Mouse (Mus musculus) ES-E14 (cell line): ENCODE data around the gene Klk1b3. TPM values are rescaled to one million over a fixed set of nuclear protein-coding genes. Genes with fewer than 3 reads are reported as not detected.
"Not testable (repeated sequence)": the region's sequence is repeated elsewhere in the genome, so short reads cannot be mapped to it uniquely, and the experiment has no call there.

ENCODE experiments used
- DNase-seq: peaks from one replicate; pipeline ENCODE4 v3.0.0-alpha.2; 2013; ENCODE audit warnings: low read depth, low spot score
- H3K27ac ChIP-seq: 2 replicates; pipeline ENCODE4 v1.5.1; 2012; ENCODE audit warnings: low read depth, mild to moderate bottlenecking, low read length, moderate library complexity, mixed read lengths; ENCODE audit not compliant: poor library complexity, insufficient read depth, severe bottlenecking
- H3K36me3 ChIP-seq: 2 replicates; pipeline ENCODE4 v1.6.1; 2012; ENCODE audit warnings: mild to moderate bottlenecking, low read length, moderate library complexity, mixed read lengths; ENCODE audit not compliant: control insufficient read depth, poor library complexity, insufficient read depth, severe bottlenecking
- H3K4me1 ChIP-seq, 2 experiments: fragments of 150-350 bp in 1 of 2; sonication (generic) in 1 of 2; 2 replicates each; pipeline ENCODE4 v1.6.1; 2012; ENCODE audit warnings: low read length in 2 of 2, mild to moderate bottlenecking in 1 of 2, mixed read lengths in 1 of 2; ENCODE audit not compliant: control insufficient read depth in 2 of 2, insufficient read depth in 2 of 2, poor library complexity in 1 of 2
- H3K4me3 ChIP-seq, 2 experiments: fragments of 150-350 bp in 1 of 2; sonication (generic) in 1 of 2; 2 replicates each; pipeline ENCODE4 v1.5.1; 2012; ENCODE audit warnings: low read length in 2 of 2, low read depth in 1 of 2, mild to moderate bottlenecking in 1 of 2, mixed read lengths in 1 of 2; ENCODE audit not compliant: insufficient read depth in 1 of 2, poor library complexity in 1 of 2, severe bottlenecking in 1 of 2
- H3K9ac ChIP-seq: 2 replicates; pipeline ENCODE4 v1.6.1; 2012; ENCODE audit warnings: low read depth, mild to moderate bottlenecking, low read length, mixed read lengths; ENCODE audit not compliant: poor library complexity, insufficient read depth, severe bottlenecking
- H3K9me3 ChIP-seq: fragments of 150-350 bp; sonication (generic); 2 replicates; pipeline ENCODE4 v1.6.1; 2012; ENCODE audit warnings: low read depth, mild to moderate bottlenecking, low read length; ENCODE audit not compliant: control insufficient read depth, insufficient read depth
- CHD2 ChIP-seq: IDR thresholded peaks from 2 replicates; pipeline ENCODE4 v1.6.1; 2014; ENCODE audit warnings: mild to moderate bottlenecking, low read depth, low read length, inconsistent platforms
- HCFC1 ChIP-seq: IDR thresholded peaks from 2 replicates; pipeline ENCODE4 v1.6.1; 2012; ENCODE audit warnings: low read length, inconsistent platforms, borderline replicate concordance; ENCODE audit not compliant: insufficient read depth
- MAFK ChIP-seq: IDR thresholded peaks from 2 replicates; pipeline ENCODE4 v1.6.1; 2014; ENCODE audit warnings: mild to moderate bottlenecking, low read depth, low read length, inconsistent platforms; ENCODE audit not compliant: insufficient read depth
- ZC3H11A ChIP-seq: IDR thresholded peaks from 2 replicates; pipeline ENCODE4 v1.6.1; 2012; ENCODE audit warnings: low read depth, mild to moderate bottlenecking, inconsistent platforms, low read length, borderline replicate concordance
- ZNF384 ChIP-seq: IDR thresholded peaks from 2 replicates; pipeline ENCODE4 v1.6.1; 2012; ENCODE audit warnings: low read depth, low read length, inconsistent platforms
- in situ Hi-C, 2 experiments: fragments of 600-800 bp; cut with MboI; formaldehyde crosslinking; loops; one replicate each; pipeline ENCODE4 v1.15.1; 2025; ENCODE audit warnings: low sequenced_read_pairs in 2 of 2, inconsistent platforms in 1 of 2; ENCODE audit not compliant: unreplicated experiment in 2 of 2
- total RNA-seq: library from RNA; depleted of rRNA; stranded (reverse); fragments of 300-350 nt; gene quantifications from 2 replicates; pipeline ENCODE4 v1.2.3, GENCODE M21; 2012; rRNA removed

The Klk1b3 gene
- total RNA-seq, 1 experiment = 0.40 TPM

- Histone ChIP-seq H3K4me3 (no peak overlapping the region), H3K36me3 (peaks cover 42% of the 10 kb centered on the region), H3K4me1 (peaks cover 0 to 17% of the 10 kb centered on the region in 2 experiments; a peak in 1 of 4 replicates), H3K9me3 (no peaks in the 10 kb centered on the region), H3K27ac (no peak overlapping the region), H3K9ac (no peak overlapping the region)
- TF ChIP-seq ZC3H11A = no peak
- no peak for TF ChIP-seq MAFK
- TF ChIP-seq ZNF384 = no peak
- no peak for TF ChIP-seq HCFC1
- no peak for TF ChIP-seq CHD2
- in situ Hi-C loops = no loop called here
- no peak for DNase-seq
These were observed 51.3 kb downstream of the Klk1b3 start for GRCm38 (mm10) chr7:44249248-44249647.

GRCm38 (mm10) chr7:44250732-44251275, 52.8 kb downstream of the Klk1b3 start:
- not testable (repeated sequence) for H3K27ac ChIP-seq, H3K9ac ChIP-seq, H3K9me3 ChIP-seq, H3K4me3 ChIP-seq, DNase-seq
- H3K36me3 ChIP-seq = peaks cover 42% of the 10 kb centered on the region
- in situ Hi-C loops = loop anchor here in 1 of 2 experiments (25.0 kb wide), 1 partner anchor 186 kb away; the partner anchor contains the start of gene Lrrc4b
- H3K4me1 ChIP-seq = peaks cover 0 to 16% of the 10 kb centered on the region in 2 experiments; a peak in 1 of 4 replicates

Other genes with a start within 250 kb of the Klk1b3 start
- gene Klk1b8, start 247.5 kb upstream of the Klk1b3 start, total RNA-seq = not detected in 2 replicates
- gene Klk1b1, start 231.4 kb upstream of the Klk1b3 start, total RNA-seq = not detected in 2 replicates
- not detected in 2 replicates for gene Klk1b9, start 222.1 kb upstream of the Klk1b3 start, total RNA-seq
- not detected in 2 replicates for gene Klk1b11, start 202.3 kb upstream of the Klk1b3 start, total RNA-seq
- not detected in 2 replicates for gene Klk1b26, start 186.0 kb upstream of the Klk1b3 start, total RNA-seq
- not detected in 2 replicates for gene Klk1b27, start 145.9 kb upstream of the Klk1b3 start, total RNA-seq
- not detected in 2 replicates for gene Klk1b21, start 95.9 kb upstream of the Klk1b3 start, total RNA-seq
- not detected in 2 replicates for gene Klk1b22, start 85.5 kb upstream of the Klk1b3 start, total RNA-seq
- not detected in 2 replicates for gene Klk1b16, start 61.4 kb upstream of the Klk1b3 start, total RNA-seq
- not detected in 2 replicates for gene Klk1b24, start 10.0 kb upstream of the Klk1b3 start, total RNA-seq
- not detected in 2 replicates for gene Klk1b4, start 9.2 kb downstream of the Klk1b3 start, total RNA-seq
- gene Klk1b5, start 17.8 kb downstream of the Klk1b3 start, total RNA-seq = not detected in 2 replicates
- gene Klk1, start 27.2 kb downstream of the Klk1b3 start, total RNA-seq = 4.0 and 5.8 TPM in 2 replicates
- gene Gm36864, start 38.0 kb downstream of the Klk1b3 start, total RNA-seq = not detected in 2 replicates
- gene 1700028J19Rik, start 48.5 kb downstream of the Klk1b3 start, total RNA-seq = 0.42 and 0.58 TPM in 2 replicates
- gene 2410002F23Rik, start 48.5 kb downstream of the Klk1b3 start, total RNA-seq = 127 and 194 TPM in 2 replicates
- gene Acp4, start 59.2 kb downstream of the Klk1b3 start, total RNA-seq = 0.18 and 0.58 TPM in 2 replicates
- gene Gm15517, start 63.3 kb downstream of the Klk1b3 start, total RNA-seq = 1.4 TPM in 1 of 2 replicates, not detected in the other
- gene Clec11a, start 108.7 kb downstream of the Klk1b3 start, total RNA-seq = 2.2 TPM in 2 replicates
- 1.0 and 1.5 TPM in 2 replicates for gene Shank1, start 112.1 kb downstream of the Klk1b3 start, total RNA-seq
- 5.8 and 8.0 TPM in 2 replicates for gene Syt3, start 185.9 kb downstream of the Klk1b3 start, total RNA-seq
- gene 1700008O03Rik, start 187.6 kb downstream of the Klk1b3 start, total RNA-seq = 1.4 and 4.8 TPM in 2 replicates
- gene Lrrc4b, start 230.8 kb downstream of the Klk1b3 start, total RNA-seq = 0.18 TPM in 1 of 2 replicates, not detected in the other